Mouse (Mus musculus) layer of hippocampus, adult 18-20 months (tissue): Measurements from ENCODE around the gene Lcp2. TPM values are rescaled to one million over a fixed set of nuclear protein-coding genes. Genes with fewer than 3 reads are reported as not detected.

Experiments used
- total RNA-seq, 2 experiments: library from RNA; stranded (reverse); gene quantifications; 2 replicates each; pipeline ENCODE4 v1.2.3; 2021

Lcp2 gene
- total RNA-seq, 2 experiments from 2014 or later, result 2.9 to 3.7 TPM

Other genes with a start within 250 kb of the Lcp2 start
- under 1 TPM; 0.27 to 0.28 TPM for gene Kcnmb1, start 83.9 kb upstream of the Lcp2 start, total RNA-seq
- 10 to 100 TPM; 20.3 to 24.2 TPM for gene Kcnip1, start 53.8 kb upstream of the Lcp2 start, total RNA-seq
- gene 4930469K13Rik, start 51.6 kb downstream of the Lcp2 start, total RNA-seq, result not detected
- gene Foxi1, start 161.2 kb downstream of the Lcp2 start, total RNA-seq, result not detected